ENCODE assay signal across 9 mouse cellular contexts in the genomic region with DNA sequence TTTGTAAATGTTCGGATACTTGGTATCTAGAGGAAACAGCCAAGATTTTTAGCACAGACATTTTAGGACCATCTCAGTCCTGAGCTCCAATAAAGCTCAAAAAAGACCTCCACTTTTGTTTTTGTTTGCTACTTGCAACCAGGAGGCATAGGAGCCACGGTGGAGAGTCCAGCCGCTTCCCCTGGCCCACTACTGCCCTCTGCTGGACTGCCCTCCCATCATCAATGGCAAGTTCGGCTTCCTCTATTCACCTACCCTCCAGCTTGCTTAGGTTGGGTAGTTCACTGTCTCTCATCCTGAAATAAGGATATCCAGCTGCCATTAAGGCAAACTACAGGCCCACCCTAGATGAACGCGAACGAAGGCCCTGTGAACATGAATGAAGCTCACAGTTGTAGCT. TPM values are rescaled to one million over a fixed set of nuclear protein-coding genes. Genes with fewer than 3 reads are reported as not detected.
DNase-seq lines count a peak whose midpoint lies in the region; ATAC-seq and TF ChIP-seq lines count a peak whose summit lies in the region.
"Had no signal": no experiment of that assay in that cellular context is flagged by ENCODE, and none has a peak within 500 bp of the region (broad histone marks: within the 10 kb centered on the region; RNA-seq: fewer than 3 reads in every experiment).

No protein-coding gene starts in this region.

- ATAC-seq in heart, embryonic 11.5 days (replicated peaks; ENCODE audit: insufficient number of reproducible peaks, low FRiP score, low TSS enrichment), result no peak
- ATAC-seq in CD4-positive, CD25-positive, alpha-beta regulatory T cell, adult 4 months, result peak; percentile 61
- ATAC-seq in frontal cortex, adult (ENCODE audit: low TSS enrichment), result peak; percentile 81

- no peaks in the 10 kb centered on the region for H3K9me3 ChIP-seq in heart, embryonic 11.5 days (replicated peaks; ENCODE audit: control insufficient read depth, low read length)
- H3K9me3 ChIP-seq: limb, embryonic 12.5 days had no signal

- 40% methylated on average over 7 of the region's 7 CpGs for WGBS in heart, adult 2 months
- WGBS in heart, embryonic 11.5 days (ENCODE audit: insufficient replicate concordance), result 35% methylated on average over 7 of the region's 7 CpGs

- no peaks in the 10 kb centered on the region for H3K79me2 ChIP-seq in heart, adult 2 months (replicated peaks; ENCODE audit: control insufficient read depth, insufficient read depth, low read length)

- H3K4me1 ChIP-seq in heart, adult 2 months (ENCODE audit: control insufficient read depth, insufficient read depth, low read length), result no peaks in the 10 kb centered on the region
- H3K4me1 ChIP-seq in heart, embryonic 11.5 days (ENCODE audit: control insufficient read depth, insufficient read depth, low read length), result no peaks in the 10 kb centered on the region

- no peak overlapping the region for H3K9ac ChIP-seq in heart, adult 2 months (ENCODE audit: low read depth, low read length)
- H3K9ac ChIP-seq in heart, embryonic 11.5 days (ENCODE audit: low read depth, low read length), result no peak overlapping the region
- H3K9ac ChIP-seq: limb, embryonic 12.5 days had no signal

- no peak overlapping the region for H3K4me3 ChIP-seq in heart, adult 2 months
- no peak overlapping the region for H3K4me3 ChIP-seq in heart, embryonic 11.5 days (ENCODE audit: low read depth, low read length)
- H3K4me3 ChIP-seq: limb, embryonic 12.5 days had no signal

- no peak for TF ChIP-seq POLR2A in heart, adult 2 months (IDR thresholded peaks at IDR 0.05; ENCODE audit: insufficient read depth, low read depth, low read length)
- TF ChIP-seq POLR2A in brain, embryonic 14.5 days (IDR thresholded peaks at IDR 0.05; ENCODE audit: borderline replicate concordance, extremely low read depth, insufficient read depth, insufficient read length, poor library complexity, severe bottlenecking), result no peak

- no peak overlapping the region for H3K4me2 ChIP-seq in heart, embryonic 11.5 days
- H3K4me2 ChIP-seq: limb, embryonic 12.5 days had no signal

- intact Hi-C loops in heart, adult 2 months (cut with DNase I), result loop anchor here (5.0 kb wide), 1 partner anchor 222 kb away; no protein-coding TSS in a partner anchor

- no peaks in the 10 kb centered on the region for H3K36me3 ChIP-seq in heart, adult 2 months (ENCODE audit: control insufficient read depth, insufficient read depth, low read length)
- H3K36me3 ChIP-seq in heart, embryonic 11.5 days (ENCODE audit: control insufficient read depth, insufficient read depth, low read length), result peaks cover 7% of the 10 kb centered on the region

- peak; percentile 70 to 84 for DNase-seq in heart, adult 2 months
- peak; percentile 64 for DNase-seq in brain, embryonic 14.5 days (ENCODE audit: low read depth)
- DNase-seq in layer of hippocampus, postnatal 25 days (ENCODE audit: extremely low spot score in 1 of 2, low spot score in 1 of 2), result peak; percentile 45 to 79
- peak; percentile 57 to 68 for DNase-seq in monocyte, adult 2 months (ENCODE audit: low read depth in 1 of 2, low spot score in 2 of 2)
- peak; percentile 65 to 70 for DNase-seq in thymus, adult 18-20 months

- H3K27me3 ChIP-seq in heart, adult 2 months (ENCODE audit: control insufficient read depth, insufficient read depth, low read length), result no peaks in the 10 kb centered on the region
- no peaks in the 10 kb centered on the region for H3K27me3 ChIP-seq in heart, embryonic 11.5 days (ENCODE audit: control insufficient read depth, insufficient read depth, low read length)
- H3K27me3 ChIP-seq: limb, embryonic 12.5 days had no signal

- peak; percentile 97 for TF ChIP-seq CTCF in heart, adult 2 months (IDR thresholded peaks at IDR 0.05)
- peak; percentile 89 for TF ChIP-seq CTCF in brain, embryonic 14.5 days (IDR thresholded peaks at IDR 0.05; ENCODE audit: borderline replicate concordance, extremely low read depth, insufficient read depth, insufficient read length)

- TF ChIP-seq EP300 in heart, adult 2 months (IDR thresholded peaks at IDR 0.05; ENCODE audit: insufficient read depth, low read depth, low read length), result peak; percentile 52; the same call in 1 of the 2 replicates

- no peak overlapping the region for H3K27ac ChIP-seq in heart, adult 2 months
- H3K27ac ChIP-seq in heart, embryonic 11.5 days (ENCODE audit: low read depth, low read length), result no peak overlapping the region
- H3K27ac ChIP-seq: limb, embryonic 12.5 days had no signal

RNA-seq across cellular contexts. Expression of a gene that starts 6.4 kb away (rescaled TPM):
- 10 to 100 TPM in 1 of 2 experiments, 1 to 10 TPM in 1; 9.3 to 10.7 TPM for total RNA-seq in heart, adult 2 months (2021)
- 5.6 and 7.7 TPM in 2 replicates for polyA plus RNA-seq in heart, adult 2 months (2012; rRNA removed)
- polyA plus RNA-seq in heart, embryonic 11.5 days (2014; fragmentation: Nextera tagmentation; extraction: Ambion mirVana), result 9.4 and 10.6 TPM in 2 replicates
- polyA plus RNA-seq in CD4-positive, CD25-positive, alpha-beta regulatory T cell, adult 4 months (2017; shearing (Covaris generic)), result 10 to 100 TPM; 13.4 to 18.2 TPM
- 13.9 and 17.3 TPM in 2 replicates for polyA plus RNA-seq in brain, embryonic 14.5 days (2012; rRNA removed)
- 10 to 100 TPM; 12.6 to 14.2 TPM for total RNA-seq in layer of hippocampus, postnatal 25 days (2021)

RNA-seq across cellular contexts. Expression of a gene that starts 6.4 kb away (rescaled TPM):
- 10 to 100 TPM; 55.8 to 59.7 TPM for total RNA-seq in heart, adult 2 months (2021)
- 31.0 and 50.3 TPM in 2 replicates for polyA plus RNA-seq in heart, adult 2 months (2012; rRNA removed)
- 196 and 209 TPM in 2 replicates for polyA plus RNA-seq in heart, embryonic 11.5 days (2014; fragmentation: Nextera tagmentation; extraction: Ambion mirVana)
- polyA plus RNA-seq in CD4-positive, CD25-positive, alpha-beta regulatory T cell, adult 4 months (2017; shearing (Covaris generic)), result 100 to 1,000 TPM; 129 to 140 TPM
- polyA plus RNA-seq in brain, embryonic 14.5 days (2012; rRNA removed), result 87.3 and 117 TPM in 2 replicates
- total RNA-seq in layer of hippocampus, postnatal 25 days (2021), result 10 to 100 TPM; 35.8 to 38.4 TPM

RNA-seq across cellular contexts. Expression of a gene that starts 35.8 kb away (rescaled TPM):
- 10 to 100 TPM; 23.1 to 24.4 TPM for total RNA-seq in heart, adult 2 months (2021)
- 29.8 and 34.0 TPM in 2 replicates for polyA plus RNA-seq in heart, adult 2 months (2012; rRNA removed)
- polyA plus RNA-seq in heart, embryonic 11.5 days (2014; fragmentation: Nextera tagmentation; extraction: Ambion mirVana), result 29.1 and 34.3 TPM in 2 replicates
- 10 to 100 TPM; 62.2 to 99.3 TPM for polyA plus RNA-seq in CD4-positive, CD25-positive, alpha-beta regulatory T cell, adult 4 months (2017; shearing (Covaris generic))
- polyA plus RNA-seq in brain, embryonic 14.5 days (2012; rRNA removed), result 52.6 and 58.6 TPM in 2 replicates
- total RNA-seq in layer of hippocampus, postnatal 25 days (2021), result 10 to 100 TPM; 30.8 to 32.0 TPM

RNA-seq across cellular contexts. Expression of a gene that starts 36.0 kb away (rescaled TPM):
- 10 to 100 TPM; 15.3 to 17.0 TPM for total RNA-seq in heart, adult 2 months (2021)
- polyA plus RNA-seq in heart, adult 2 months (2012; rRNA removed), result 8.7 and 12.8 TPM in 2 replicates
- 32.8 and 33.4 TPM in 2 replicates for polyA plus RNA-seq in heart, embryonic 11.5 days (2014; fragmentation: Nextera tagmentation; extraction: Ambion mirVana)
- 10 to 100 TPM; 10.5 to 11.4 TPM for polyA plus RNA-seq in CD4-positive, CD25-positive, alpha-beta regulatory T cell, adult 4 months (2017; shearing (Covaris generic))
- polyA plus RNA-seq in brain, embryonic 14.5 days (2012; rRNA removed), result 14.0 and 14.5 TPM in 2 replicates
- total RNA-seq in layer of hippocampus, postnatal 25 days (2021), result 10 to 100 TPM; 18.9 to 19.7 TPM
